Mouse (Mus musculus) splenic B cell, adult 2 months (primary cell): ENCODE measurements around the gene Mnat1.
"Not testable (repeated sequence)": the region's sequence is repeated elsewhere in the genome, so short reads cannot be mapped to it uniquely, and the experiment has no call there.

ENCODE experiments used
- DNase-seq: peaks from one replicate; pipeline ENCODE4 v3.0.0-alpha.2; 2011; ENCODE audit warnings: low read depth, low spot score
- H3K27me3 ChIP-seq: 2 replicates; pipeline ENCODE4 v1.6.1; 2012; ENCODE audit warnings: mild to moderate bottlenecking, low read length, moderate library complexity, mixed read lengths; ENCODE audit not compliant: control insufficient read depth, poor library complexity, insufficient read depth, severe bottlenecking
- H3K36me3 ChIP-seq: 2 replicates; pipeline ENCODE4 v1.6.1; 2012; ENCODE audit warnings: mild to moderate bottlenecking, low read length, moderate library complexity, mixed read lengths; ENCODE audit not compliant: control insufficient read depth, poor library complexity, insufficient read depth, severe bottlenecking

Gene Mnat1

DNA sequence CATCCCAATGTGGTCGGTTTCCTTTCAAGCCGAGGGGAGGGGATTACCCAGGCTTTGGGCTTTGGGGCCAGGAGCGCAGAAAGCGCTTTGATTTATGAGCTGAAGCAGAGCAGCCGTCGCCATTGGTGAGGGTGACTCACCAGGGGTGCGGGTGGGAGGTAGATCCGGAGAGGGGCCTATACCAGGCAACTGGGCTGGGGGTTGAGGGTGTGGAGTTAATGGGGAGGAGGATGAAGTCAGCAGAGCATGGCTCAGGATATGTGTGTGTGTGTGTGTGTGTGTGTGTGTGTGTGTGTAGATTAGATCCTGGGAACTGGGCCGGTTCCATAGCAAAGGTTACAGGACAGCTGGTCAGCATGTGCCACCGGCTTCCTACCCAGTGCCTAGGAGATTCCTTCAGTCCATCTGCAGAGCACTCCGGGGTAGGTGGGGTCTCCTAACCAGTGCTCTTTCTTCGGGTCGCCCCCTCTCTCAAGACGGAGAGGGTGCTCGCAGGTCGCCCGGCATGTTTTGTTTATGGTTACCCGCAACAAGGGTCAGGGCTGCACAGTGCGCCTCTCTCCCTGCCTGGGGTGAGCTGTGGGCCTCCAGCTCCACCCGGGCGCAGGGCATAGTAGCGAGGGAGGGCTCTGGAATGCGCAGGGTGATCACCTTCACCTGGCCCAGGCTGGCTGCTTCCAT, 12.9 kb upstream of the Mnat1 start:
- H3K27me3 ChIP-seq, result no peaks in the 10 kb centered on the region; the same call in 1 of the 2 replicates
- no peak for DNase-seq
- no peaks in the 10 kb centered on the region for H3K36me3 ChIP-seq

DNA sequence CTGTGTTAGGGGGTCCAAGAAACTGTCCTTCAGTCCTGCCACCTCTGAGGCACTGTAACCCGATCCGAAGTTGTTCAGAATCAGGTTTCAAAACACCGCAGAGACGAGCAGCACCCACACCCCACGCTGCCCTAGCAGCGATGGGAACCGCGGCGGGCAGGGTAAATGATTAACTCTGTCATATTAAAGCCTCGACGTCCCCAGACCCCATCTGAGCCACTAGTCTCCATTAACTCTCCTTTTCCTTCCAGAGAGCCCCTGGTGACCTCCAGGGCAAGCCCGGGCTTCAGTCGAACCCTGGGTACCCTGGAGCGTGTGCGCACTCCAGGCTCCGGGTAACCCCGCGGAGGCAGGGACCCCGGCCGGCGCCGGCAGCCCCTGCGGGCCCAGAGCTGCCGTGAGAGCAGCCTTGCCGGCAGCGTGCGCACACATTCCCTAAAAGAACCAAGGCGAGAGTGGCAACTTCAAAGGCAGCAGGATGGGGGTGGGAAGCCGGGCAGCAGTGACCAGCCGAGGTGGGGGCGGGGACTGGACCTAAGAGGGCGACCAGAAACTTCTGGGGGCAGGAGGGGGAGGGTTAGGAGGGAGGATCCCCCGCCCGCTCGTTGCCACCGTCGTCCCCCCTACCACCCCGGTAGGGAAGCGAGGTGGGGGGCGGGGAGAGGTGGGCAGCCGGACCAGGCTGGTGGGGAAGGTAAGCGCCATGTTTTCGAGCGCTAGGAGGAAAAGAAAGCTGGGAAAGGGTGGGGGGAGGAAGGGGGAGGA, 11.8 kb upstream of the Mnat1 start:
- DNase-seq, result no peak
- Histone ChIP-seq H3K36me3 (no peaks in the 10 kb centered on the region), H3K27me3 (no peaks in the 10 kb centered on the region; the same call in 1 of the 2 replicates)

DNA sequence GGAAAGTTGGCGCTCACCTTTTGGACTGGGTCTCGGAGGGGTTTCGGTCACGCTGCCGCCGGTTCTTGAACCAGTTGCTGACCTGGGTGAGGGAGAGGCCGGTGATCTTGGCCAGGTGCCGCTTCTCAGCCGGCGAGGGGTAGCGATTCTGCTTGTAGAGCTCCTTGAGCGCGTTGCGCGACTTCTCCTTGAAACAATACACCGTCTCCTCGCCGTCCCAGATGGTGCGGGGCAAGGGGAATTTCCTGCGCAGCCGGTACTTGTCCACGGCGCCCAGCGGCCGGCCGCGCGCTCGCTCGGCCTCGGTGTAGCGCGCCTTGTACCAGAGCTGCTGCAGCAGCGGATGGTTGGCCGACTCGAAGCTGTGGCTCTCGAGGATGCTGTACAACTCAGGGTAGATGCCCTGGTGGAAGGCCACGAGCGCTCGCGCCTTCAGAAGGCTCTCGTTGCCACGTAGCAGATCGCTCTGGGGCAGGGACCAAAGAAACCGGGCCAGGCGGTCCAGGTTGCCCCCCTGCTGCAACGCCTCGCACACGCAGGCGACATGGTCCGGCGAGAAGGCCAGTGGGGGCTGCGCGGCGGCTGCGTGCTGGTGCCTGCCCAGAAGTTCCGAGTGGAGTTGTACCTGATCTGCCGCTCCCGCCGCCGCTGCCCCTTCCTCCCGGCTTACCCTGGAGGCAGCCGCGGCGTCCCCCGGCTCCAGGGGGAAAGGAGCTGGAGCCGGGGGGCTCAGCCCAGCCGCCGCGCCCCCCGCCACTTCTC, 11.0 kb upstream of the Mnat1 start:
- DNase-seq, result peak; percentile 15
- no peaks in the 10 kb centered on the region for H3K36me3 ChIP-seq
- no peaks in the 10 kb centered on the region for H3K27me3 ChIP-seq

DNA sequence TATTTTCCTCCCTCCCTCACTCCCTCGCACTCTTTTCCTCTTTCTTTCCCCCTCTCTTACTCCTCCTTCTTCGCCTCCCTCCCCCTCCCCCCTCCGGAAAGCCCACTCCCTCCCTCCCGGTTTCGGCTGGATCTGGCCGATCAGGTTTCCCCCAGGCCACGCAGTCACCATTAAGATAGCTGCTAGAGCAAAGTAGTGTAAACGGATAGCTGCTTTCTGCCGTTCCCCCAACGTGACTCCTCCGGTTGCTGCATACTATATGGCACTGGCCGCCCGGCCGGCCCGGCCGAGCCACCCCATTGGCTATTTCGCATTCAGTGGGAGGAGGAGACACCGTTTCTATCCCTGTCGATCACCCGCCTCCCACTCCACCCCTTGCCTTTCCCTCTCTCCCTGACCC, 10.3 kb upstream of the Mnat1 start, which contains the start of gene Six4:
Six4 (minus strand) TSS at position 261 of the 400 bp plus-strand sequence.
- no peak for DNase-seq
- Histone ChIP-seq H3K36me3 (no peaks in the 10 kb centered on the region), H3K27me3 (no peaks in the 10 kb centered on the region)

DNA sequence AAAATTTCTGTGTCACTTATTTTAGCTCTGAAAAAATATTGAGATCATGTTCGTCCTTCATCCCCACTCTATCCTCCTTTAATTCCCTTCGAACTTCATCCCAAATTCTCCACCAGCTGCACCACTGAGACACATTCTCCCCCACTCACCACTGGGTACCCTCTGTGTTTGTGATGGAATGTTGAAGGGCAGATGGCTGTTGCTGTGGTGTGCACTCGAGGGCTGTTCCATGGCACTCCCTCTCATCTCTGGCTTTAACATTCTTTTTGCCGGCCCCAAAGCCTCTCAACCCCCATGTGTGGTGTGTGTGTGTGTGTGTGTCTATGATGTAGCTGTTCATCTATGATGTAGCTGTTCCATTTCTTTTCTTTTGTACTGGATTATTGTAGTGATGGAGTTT, 1.7 kb downstream of the Mnat1 start:
- Histone ChIP-seq H3K27me3 (no peaks in the 10 kb centered on the region), H3K36me3 (no peaks in the 10 kb centered on the region)
- DNase-seq, result no peak

DNA sequence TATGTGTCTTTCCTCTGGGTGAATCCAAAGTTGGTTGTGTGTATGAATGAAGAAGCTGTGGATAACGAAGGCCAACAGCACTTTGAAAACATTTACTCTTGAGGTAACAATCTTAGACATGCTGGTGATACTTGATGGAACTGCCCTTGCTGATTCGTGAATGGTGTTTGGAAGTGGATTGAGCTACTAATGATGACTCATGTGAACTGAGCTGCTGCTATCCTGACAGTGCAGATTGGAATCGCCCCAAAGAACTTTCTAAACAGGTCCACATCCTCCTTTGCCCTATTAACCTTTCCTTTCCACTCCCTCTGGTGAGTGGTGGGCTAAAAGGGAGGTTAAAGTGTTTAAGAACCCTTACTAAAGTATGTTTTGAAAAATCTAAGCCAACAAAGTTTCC, 17.2 kb downstream of the Mnat1 start:
- no peaks in the 10 kb centered on the region for H3K36me3 ChIP-seq
- no peaks in the 10 kb centered on the region for H3K27me3 ChIP-seq
- DNase-seq, result no peak

DNA sequence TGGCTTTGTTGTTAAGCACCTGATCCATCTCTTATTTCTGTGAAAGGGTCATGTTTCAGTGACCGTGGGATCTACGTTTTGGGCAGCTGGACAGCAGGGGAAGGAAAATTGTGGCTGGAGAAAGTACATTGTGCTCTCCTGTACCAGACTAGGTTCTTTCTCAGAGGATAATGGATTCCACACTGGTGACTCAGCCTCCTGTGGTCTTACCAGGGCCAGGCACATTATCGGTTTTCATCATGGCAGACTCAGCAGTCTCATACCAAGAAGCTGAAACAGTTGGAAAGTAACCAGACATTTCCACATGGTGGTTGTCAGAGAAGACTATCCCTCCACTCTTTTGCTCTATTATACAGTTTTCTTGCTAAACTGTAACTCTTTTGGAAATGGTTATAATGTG, 23.7 kb downstream of the Mnat1 start:
- H3K27me3 ChIP-seq, result no peaks in the 10 kb centered on the region
- no peak for DNase-seq

DNA sequence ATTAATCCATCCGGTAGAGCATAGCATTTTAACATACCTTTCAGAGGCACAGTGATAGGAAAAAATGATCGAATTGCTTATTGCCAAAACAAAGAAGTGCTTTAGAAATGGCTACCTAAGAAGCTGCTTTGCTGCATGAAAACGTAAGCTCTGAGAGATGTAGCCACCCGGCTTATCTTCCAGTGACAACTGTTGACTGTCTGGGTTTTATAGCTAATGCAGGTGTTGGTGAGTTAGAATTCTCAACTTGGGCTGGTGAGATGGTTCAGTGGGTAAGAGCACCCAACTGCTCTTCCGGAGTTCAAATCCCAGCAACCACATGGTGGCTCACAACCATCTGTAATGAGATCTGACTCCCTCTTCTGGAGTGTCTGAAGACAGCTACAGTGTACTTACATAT, 27.5 kb downstream of the Mnat1 start:
- not testable (repeated sequence) for H3K27me3 ChIP-seq, DNase-seq, H3K36me3 ChIP-seq

More for the DNA sequence above, 23.7 kb downstream of the Mnat1 start:
- H3K36me3 ChIP-seq, result no peaks in the 10 kb centered on the region

DNA sequence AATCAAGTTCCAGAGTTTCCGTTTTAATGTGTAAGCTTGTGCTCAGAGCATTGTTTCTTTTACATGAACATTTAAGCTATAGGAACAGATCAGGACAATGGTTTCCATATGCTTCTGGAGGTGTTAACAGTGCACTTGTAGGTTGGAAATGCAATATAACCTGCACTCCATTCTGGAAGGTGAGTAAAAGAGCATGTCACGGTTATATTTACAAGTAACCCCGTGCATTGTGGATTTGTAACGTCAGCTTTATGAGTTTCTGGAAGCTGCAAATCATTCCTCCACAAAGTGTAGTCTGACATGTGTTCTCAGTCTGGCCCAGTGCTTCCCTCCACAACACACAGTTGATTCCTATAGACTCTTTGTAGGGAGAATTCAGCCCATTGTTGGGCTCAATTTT, 30.6 kb downstream of the Mnat1 start:
- H3K36me3 ChIP-seq, result no peaks in the 10 kb centered on the region
- H3K27me3 ChIP-seq, result no peaks in the 10 kb centered on the region
- DNase-seq, result no peak

DNA sequence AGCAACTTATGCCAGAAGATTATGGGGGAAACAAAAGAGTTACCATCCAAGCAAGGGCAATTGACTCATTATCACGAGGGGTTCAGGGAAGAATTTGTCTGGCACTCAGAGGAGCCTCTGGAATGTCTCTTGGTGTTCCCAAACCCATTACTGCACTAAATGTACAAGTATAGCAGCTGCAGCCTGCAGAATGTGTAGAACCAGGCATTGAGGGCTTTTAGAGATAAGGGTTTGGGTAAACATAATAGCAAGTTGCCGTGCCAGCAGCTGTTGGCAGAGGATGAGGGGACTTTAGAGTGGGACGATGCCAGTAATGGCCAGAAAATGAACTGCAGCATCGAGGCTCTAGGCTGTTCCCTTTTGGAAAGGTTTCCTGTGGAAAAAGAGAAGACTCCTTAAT, 36.8 kb downstream of the Mnat1 start:
- Histone ChIP-seq H3K36me3 (no peaks in the 10 kb centered on the region), H3K27me3 (no peaks in the 10 kb centered on the region)
- no peak for DNase-seq

DNA sequence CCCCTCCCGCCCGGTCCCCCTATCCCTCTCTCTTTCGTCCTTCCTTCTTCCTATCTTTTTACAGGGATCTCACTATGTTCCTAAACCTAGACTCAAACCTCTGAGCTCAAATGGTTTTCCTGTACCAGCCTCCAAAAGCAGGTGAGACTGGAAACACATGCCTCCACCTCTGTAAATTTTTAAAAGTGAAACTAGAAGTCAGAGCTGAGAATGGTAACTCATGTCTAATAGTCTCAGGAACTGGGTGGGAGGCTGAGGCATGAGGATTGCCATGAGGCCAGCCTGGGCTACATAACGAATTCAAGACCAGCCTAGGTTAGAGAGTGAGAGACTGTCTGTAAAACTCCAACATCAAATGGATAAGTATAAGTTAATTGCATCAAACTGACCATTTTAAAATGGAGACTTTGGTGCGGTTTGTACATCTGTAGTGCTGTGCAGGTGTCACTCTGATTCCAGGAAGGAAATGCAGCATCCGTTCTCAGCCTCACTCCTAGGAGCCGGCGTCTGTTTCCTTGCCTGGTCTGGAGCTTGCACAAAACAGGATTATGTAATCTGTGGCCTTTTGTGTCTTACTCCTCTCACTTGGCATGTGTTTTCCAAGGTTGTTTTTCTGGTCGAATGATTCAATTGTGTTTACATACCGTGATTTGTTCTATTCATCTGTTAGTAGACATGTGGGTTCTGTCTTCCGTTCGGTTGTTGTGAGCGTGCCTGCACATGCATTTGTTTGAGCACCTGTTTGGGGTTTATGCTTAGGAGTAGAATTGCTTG, 39.1 kb downstream of the Mnat1 start:
- no peak for DNase-seq
- Histone ChIP-seq H3K27me3 (no peaks in the 10 kb centered on the region), H3K36me3 (no peaks in the 10 kb centered on the region)

DNA sequence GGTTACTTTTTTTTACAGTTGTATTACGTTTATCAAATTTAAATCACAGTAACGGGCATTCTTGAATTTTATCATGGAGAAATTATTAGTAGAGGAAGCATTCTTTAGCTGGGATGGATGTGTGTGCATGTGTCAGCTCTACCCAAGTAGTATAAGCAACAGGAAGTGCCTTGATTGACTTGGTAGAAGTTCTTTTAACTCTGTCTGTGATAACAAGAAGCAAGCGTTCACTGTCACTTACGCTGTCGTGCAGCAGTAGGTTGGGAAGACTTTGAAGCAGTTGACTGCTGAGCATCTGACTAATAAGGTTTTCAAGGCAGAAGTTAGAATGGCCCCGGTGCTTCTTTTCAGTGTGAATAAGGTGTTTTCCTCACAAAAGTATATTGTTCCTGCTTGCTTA, 47.3 kb downstream of the Mnat1 start:
- peaks cover 4% of the 10 kb centered on the region for H3K36me3 ChIP-seq
- H3K27me3 ChIP-seq, result no peaks in the 10 kb centered on the region; the same call in 1 of the 2 replicates
- no peak for DNase-seq

DNA sequence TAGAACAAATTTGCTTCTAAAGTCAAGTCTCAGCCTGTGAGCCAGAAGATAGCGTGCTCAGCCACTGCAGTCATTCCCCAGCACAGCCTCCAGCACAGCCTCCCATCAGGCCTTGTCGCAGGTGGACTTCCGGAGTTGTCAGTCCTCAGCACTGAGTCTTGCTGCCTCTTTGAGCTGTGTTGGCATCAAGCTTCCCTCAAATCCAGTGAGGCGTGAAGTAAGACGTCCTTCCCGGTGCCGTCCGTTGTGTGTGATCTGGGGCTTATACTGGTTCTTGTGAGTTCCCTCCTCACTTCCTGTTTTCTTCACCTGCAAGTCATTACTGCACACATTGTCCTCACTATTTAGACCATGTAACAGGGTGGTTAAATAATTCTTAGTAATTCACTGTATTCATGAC, 60.4 kb downstream of the Mnat1 start:
- peak; percentile 31 for DNase-seq
- Histone ChIP-seq H3K36me3 (no peaks in the 10 kb centered on the region), H3K27me3 (no peaks in the 10 kb centered on the region)

DNA sequence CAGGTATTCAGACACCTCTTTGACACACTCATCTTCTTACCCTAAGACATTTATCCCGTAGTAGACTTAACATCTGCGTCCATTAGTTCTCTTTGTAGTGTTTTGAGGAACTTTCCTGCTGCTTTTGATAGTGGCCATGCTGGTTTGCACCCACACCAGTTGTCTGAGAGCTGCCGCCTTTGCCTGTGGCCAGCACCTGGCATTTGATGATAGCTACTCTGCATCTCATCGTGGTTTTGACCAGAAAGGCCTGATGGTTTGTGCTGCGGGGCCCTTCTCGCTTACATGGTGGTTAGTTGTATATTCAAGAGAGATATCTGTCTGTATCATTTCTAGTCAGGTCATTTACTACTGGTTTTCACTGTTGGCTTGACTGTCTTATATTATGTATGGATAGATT, 73.8 kb downstream of the Mnat1 start:
- Histone ChIP-seq H3K36me3 (no peaks in the 10 kb centered on the region), H3K27me3 (no peaks in the 10 kb centered on the region)
- DNase-seq, result no peak
